In genomic region chr1:63089795-63090194, GRCm38 (mm10) we compare ENCODE assay signal across 18 mouse cellular contexts.
"Had no signal": no experiment of that assay in that cellular context is flagged by ENCODE, and none has a peak within 500 bp of the region (broad histone marks: within the 10 kb centered on the region; RNA-seq: fewer than 3 reads in every experiment).

No protein-coding gene starts in this region.

- H3K9me3 ChIP-seq: liver, embryonic 12.5 days; liver, embryonic 15.5 days; lung, embryonic 15.5 days; megakaryocyte, embryonic 14.5 days; midbrain, embryonic 10.5 days; midbrain, embryonic 13.5 days had no signal

- DNase-seq: kidney, adult 2 months; kidney, postnatal 25 days; layer of hippocampus, adult 9-11 months; lung, adult 18-20 months; lung, postnatal 4 days; thymus, postnatal 25 days had no signal

- H3K4me3 ChIP-seq: layer of hippocampus, adult 2 months; left cerebral cortex, adult 2 months; liver, embryonic 12.5 days; liver, embryonic 15.5 days; lung, embryonic 15.5 days; midbrain, embryonic 10.5 days; midbrain, embryonic 13.5 days had no signal

- H3K4me1 ChIP-seq: liver, embryonic 12.5 days; liver, embryonic 15.5 days; lung, embryonic 15.5 days; midbrain, embryonic 10.5 days; midbrain, embryonic 13.5 days had no signal

- H3K27ac ChIP-seq: kidney, postnatal 0 days; layer of hippocampus, adult 2 months; left cerebral cortex, adult 2 months; liver, embryonic 12.5 days; liver, embryonic 15.5 days; lung, embryonic 15.5 days; midbrain, embryonic 10.5 days; midbrain, embryonic 13.5 days had no signal

- ATAC-seq: inflammation-experienced regulatory T-cells, adult 6 months; intestine, embryonic 16.5 days; liver, embryonic 12.5 days; midbrain, embryonic 13.5 days; midbrain, embryonic 16.5 days had no signal

- H3K27me3 ChIP-seq: liver, embryonic 12.5 days; liver, embryonic 15.5 days; lung, embryonic 15.5 days; megakaryocyte, embryonic 14.5 days; midbrain, embryonic 13.5 days had no signal
